Mouse (Mus musculus): ENCODE measurements around the gene Hdhd3.

GRCm38 (mm10) chr4:62475793-62476192, 27.5 kb downstream of the Hdhd3 start:
- TF ChIP-seq MAFK (IDR thresholded peaks at IDR 0.05; ENCODE audit: insufficient read depth, low read depth, low read length) (no peak), ZC3H11A (IDR thresholded peaks at IDR 0.05; ENCODE audit: borderline replicate concordance, low read depth, low read length) (no peak), CHD2 (IDR thresholded peaks at IDR 0.05; ENCODE audit: low read depth, low read length) (no peak), HCFC1 (IDR thresholded peaks at IDR 0.05; ENCODE audit: borderline replicate concordance, insufficient read depth, low read length) (no peak), ZNF384 (IDR thresholded peaks at IDR 0.05; ENCODE audit: low read depth, low read length) (no peak)
